ENCODE assay signal across 28 mouse cellular contexts in genomic region chr9:44804678-44805077, GRCm38 (mm10). TPM values are rescaled to one million over a fixed set of nuclear protein-coding genes. Genes with fewer than 3 reads are reported as not detected.
DNase-seq lines count a peak whose midpoint lies in the region; ATAC-seq and TF ChIP-seq lines count a peak whose summit lies in the region.
"Had no signal": no experiment of that assay in that cellular context is flagged by ENCODE, and none has a peak within 500 bp of the region (broad histone marks: within the 10 kb centered on the region; RNA-seq: fewer than 3 reads in every experiment).

No protein-coding gene starts in this region.

- H3K27ac ChIP-seq in gastrocnemius, adult 2 months, result 0 out of 2 replicates have a peak overlapping the region, but pooled peaks have one; percentile 20
- no peak overlapping the region for H3K27ac ChIP-seq in kidney, embryonic 16.5 days (ENCODE audit: low read length)
- H3K27ac ChIP-seq: embryonic facial prominence, embryonic 15.5 days; forebrain, embryonic 10.5 days; heart, adult 2 months; heart, embryonic 15.5 days; hindbrain, embryonic 13.5 days had no signal

- 85% methylated on average over 10 of the region's 10 CpGs for WGBS in kidney, embryonic 16.5 days

- H3K4me3 ChIP-seq in gastrocnemius, adult 2 months, result no peak overlapping the region
- no peak overlapping the region for H3K4me3 ChIP-seq in kidney, embryonic 16.5 days (ENCODE audit: low read length)
- H3K4me3 ChIP-seq: embryonic facial prominence, embryonic 15.5 days; erythroblast, embryonic 14.5 days; forebrain, embryonic 10.5 days; heart, adult 2 months; heart, embryonic 15.5 days; hindbrain, embryonic 13.5 days had no signal

- no peak for DNase-seq in gastrocnemius, adult 2 months
- no peak for DNase-seq in gastrocnemius, postnatal 25 days
- DNase-seq in kidney, adult 8-10 months, result peak; percentile 61
- peak; percentile 33 for DNase-seq in kidney, postnatal 14 days
- DNase-seq in left cerebral cortex, adult 18-20 months (ENCODE audit: low spot score in 2 of 2), result no peak
- DNase-seq in left cerebral cortex, postnatal 25 days (ENCODE audit: low spot score in 2 of 2), result no peak
- DNase-seq: adrenal gland, postnatal 10 days; B cell, adult 2 months; cerebellum, adult 11 months; cerebellum, adult 8-10 months; cerebellum, postnatal 14 days; embryo, embryonic 11 days; gastrocnemius, postnatal 10 days; heart, adult 2 months; heart, postnatal 14 days had no signal

- TF ChIP-seq CTCF in gastrocnemius, adult 2 months (IDR thresholded peaks at IDR 0.05), result no peak

- no peak overlapping the region for H3K9ac ChIP-seq in kidney, embryonic 16.5 days (replicated peaks; ENCODE audit: low read length)
- H3K9ac ChIP-seq: embryonic facial prominence, embryonic 15.5 days; heart, embryonic 15.5 days; hindbrain, embryonic 13.5 days had no signal

- ATAC-seq in kidney, embryonic 16.5 days (ENCODE audit: low FRiP score, low TSS enrichment), result no peak
- ATAC-seq: CD4-positive, CD25-positive, alpha-beta regulatory T cell, adult 4 months; forebrain, embryonic 14.5 days had no signal

- no peaks in the 10 kb centered on the region for H3K27me3 ChIP-seq in kidney, embryonic 16.5 days (ENCODE audit: insufficient read depth, low read length)

- H3K9me3 ChIP-seq in kidney, embryonic 16.5 days (ENCODE audit: low read length), result no peaks in the 10 kb centered on the region
- H3K9me3 ChIP-seq: embryonic facial prominence, embryonic 15.5 days; forebrain, embryonic 10.5 days; heart, embryonic 15.5 days; hindbrain, embryonic 13.5 days had no signal

- H3K4me1 ChIP-seq in kidney, embryonic 16.5 days (ENCODE audit: insufficient read depth, low read length), result peaks cover 28% of the 10 kb centered on the region

- intact Hi-C loops in gastrocnemius, adult 2 months (cut with DNase I), result no loop called here
- intact Hi-C loops in left cerebral cortex, postnatal 25 days (cut with DNase I), result no loop called here

- H3K36me3 ChIP-seq in kidney, embryonic 16.5 days (ENCODE audit: insufficient read depth, low read length), result peaks cover 37% of the 10 kb centered on the region

- no peak overlapping the region for H3K4me2 ChIP-seq in kidney, embryonic 16.5 days (replicated peaks; ENCODE audit: low read depth, low read length)
- H3K4me2 ChIP-seq: embryonic facial prominence, embryonic 15.5 days; heart, embryonic 11.5 days; heart, embryonic 15.5 days; hindbrain, embryonic 13.5 days had no signal

RNA-seq across cellular contexts. Expression of gene Ttc36, which starts 1.8 kb away (rescaled TPM):
- total RNA-seq in gastrocnemius, adult 2 months (2021), result under 1 TPM; 0.25 to 0.41 TPM
- under 1 TPM; 0.32 to 0.90 TPM for total RNA-seq in gastrocnemius, postnatal 25 days (2021)
- polyA plus RNA-seq in kidney, embryonic 16.5 days (2015; fragmentation: Nextera tagmentation; extraction: Ambion mirVana), result 161 and 182 TPM in 2 replicates
- under 1 TPM; 0.80 to 0.95 TPM for total RNA-seq in left cerebral cortex, adult 18-20 months (2021)
- total RNA-seq in left cerebral cortex, postnatal 25 days (2021), result under 1 TPM in 1 of 2 experiments, not detected in 1; 0.99 TPM
- total RNA-seq: common myeloid progenitor, adult 5-6 weeks; hematopoietic stem cell, adult 5-6 weeks; MEL had no signal
- polyA plus RNA-seq: CD4-positive, CD25-positive, alpha-beta regulatory T cell, adult 4 months; embryonic facial prominence, embryonic 11.5 days; forebrain, embryonic 10.5 days had no signal

RNA-seq across cellular contexts. Expression of gene Tmem25, which starts 5.6 kb away (rescaled TPM):
- total RNA-seq in gastrocnemius, adult 2 months (2021), result 1 to 10 TPM; 4.2 to 7.9 TPM
- 1 to 10 TPM; 7.9 to 9.0 TPM for total RNA-seq in gastrocnemius, postnatal 25 days (2021)
- polyA plus RNA-seq in kidney, embryonic 16.5 days (2015; fragmentation: Nextera tagmentation; extraction: Ambion mirVana), result 34.9 and 40.4 TPM in 2 replicates
- total RNA-seq in left cerebral cortex, adult 18-20 months (2021), result 10 to 100 TPM; 52.2 to 66.1 TPM
- 10 to 100 TPM; 49.0 to 53.0 TPM for total RNA-seq in left cerebral cortex, postnatal 25 days (2021)
- polyA plus RNA-seq: CD4-positive, CD25-positive, alpha-beta regulatory T cell, adult 4 months; erythroblast, embryonic 14.5 days had no signal

RNA-seq across cellular contexts. Expression of gene Ift46, which starts 37.0 kb away (rescaled TPM):
- 10 to 100 TPM; 27.4 to 28.4 TPM for total RNA-seq in gastrocnemius, adult 2 months (2021)
- 10 to 100 TPM; 16.7 to 24.0 TPM for total RNA-seq in gastrocnemius, postnatal 25 days (2021)
- polyA plus RNA-seq in kidney, embryonic 16.5 days (2015; fragmentation: Nextera tagmentation; extraction: Ambion mirVana), result 100 and 111 TPM in 2 replicates
- 10 to 100 TPM; 67.8 to 72.0 TPM for total RNA-seq in left cerebral cortex, adult 18-20 months (2021)
- total RNA-seq in left cerebral cortex, postnatal 25 days (2021), result 10 to 100 TPM; 68.8 to 83.5 TPM

RNA-seq across cellular contexts. Expression of gene Arcn1, which starts 37.0 kb away (rescaled TPM):
- total RNA-seq in gastrocnemius, adult 2 months (2021), result 10 to 100 TPM; 83.0 to 85.3 TPM
- 10 to 100 TPM; 62.7 to 68.1 TPM for total RNA-seq in gastrocnemius, postnatal 25 days (2021)
- 217 and 219 TPM in 2 replicates for polyA plus RNA-seq in kidney, embryonic 16.5 days (2015; fragmentation: Nextera tagmentation; extraction: Ambion mirVana)
- 10 to 100 TPM; 90.0 to 95.3 TPM for total RNA-seq in left cerebral cortex, adult 18-20 months (2021)
- 100 to 1,000 TPM in 1 of 2 experiments, 10 to 100 TPM in 1; 98.0 to 103 TPM for total RNA-seq in left cerebral cortex, postnatal 25 days (2021)

Comparison
In these comparisons a context has a peak if more than half of its experiments do, and no peak if none do; other contexts are left out.
1. DNase-seq: peak in kidney, adult 8-10 months (2 of 2) and kidney, postnatal 14 days (single experiment); none in gastrocnemius, adult 2 months (single experiment), gastrocnemius, postnatal 25 days (single experiment), left cerebral cortex, adult 18-20 months (0 of 2) and left cerebral cortex, postnatal 25 days (0 of 2).
2. RNA of gene Tmem25, which starts 5.6 kb away (total RNA-seq): 52.2 to 66.1 TPM in left cerebral cortex, adult 18-20 months and 49.0 to 53.0 TPM in left cerebral cortex, postnatal 25 days; 7.9 to 9.0 TPM in gastrocnemius, postnatal 25 days and 4.2 to 7.9 TPM in gastrocnemius, adult 2 months; every median in the first group is over 4 times any median in the second.